Mouse (Mus musculus): ENCODE results near the gene Esyt1.

GRCm38 (mm10) chr10:128489380-128489779, 36.3 kb downstream of the Esyt1 start:
- TF ChIP-seq CTCF (IDR thresholded peaks at IDR 0.05; ENCODE audit: low read depth) (no peak), EP300 (IDR thresholded peaks at IDR 0.05; ENCODE audit: low read depth) (no peak)
